Mouse (Mus musculus): ENCODE measurements around the gene Pou3f1. TPM values are rescaled to one million over a fixed set of nuclear protein-coding genes. Genes with fewer than 3 reads are reported as not detected.

Gene Pou3f1
- polyA plus RNA-seq, 1 experiment from 2014 or later, result 0.10 TPM

- H3K36me3 ChIP-seq (ENCODE audit: control insufficient read depth, insufficient read depth, low read length), result no peaks in the 10 kb centered on the region
- H3K4me2 ChIP-seq (replicated peaks; ENCODE audit: low read depth, low read length), result peak overlapping the region; percentile 10; the same call in 1 of the 2 replicates
- WGBS, result 2% methylated on average over 68 of the region's 68 CpGs
- H3K27ac ChIP-seq (ENCODE audit: low read length), result no peak overlapping the region
- peaks cover 59% of the 10 kb centered on the region for H3K27me3 ChIP-seq (ENCODE audit: control insufficient read depth, insufficient read depth, low read length)
- H3K4me3 ChIP-seq (ENCODE audit: low read depth, low read length), result 0 out of 2 replicates have a peak overlapping the region, but pooled peaks have one; percentile 9
- H3K9me3 ChIP-seq (ENCODE audit: control insufficient read depth, low read depth, low read length), result no peaks in the 10 kb centered on the region
- no peak overlapping the region for H3K9ac ChIP-seq (replicated peaks; ENCODE audit: low read depth, low read length)
- peaks cover 13% of the 10 kb centered on the region; the same call in 1 of the 2 replicates for H3K4me1 ChIP-seq (ENCODE audit: control insufficient read depth, insufficient read depth, low read length)
- no peak for ATAC-seq (ENCODE audit: insufficient number of reproducible peaks, insufficient read depth, low FRiP score, low read depth)
Measured at GRCm38 (mm10) chr4:124659251-124660217, 2.9 kb downstream of the Pou3f1 start.

- Histone ChIP-seq H3K27ac (ENCODE audit: low read length) (no peak overlapping the region), H3K36me3 (ENCODE audit: control insufficient read depth, insufficient read depth, low read length) (no peaks in the 10 kb centered on the region), H3K9me3 (ENCODE audit: control insufficient read depth, low read depth, low read length) (no peaks in the 10 kb centered on the region), H3K4me1 (ENCODE audit: control insufficient read depth, insufficient read depth, low read length) (peaks cover 13% of the 10 kb centered on the region; the same call in 1 of the 2 replicates), H3K27me3 (ENCODE audit: control insufficient read depth, insufficient read depth, low read length) (peaks cover 58% of the 10 kb centered on the region), H3K4me2 (replicated peaks; ENCODE audit: low read depth, low read length) (no peak overlapping the region), H3K4me3 (ENCODE audit: low read depth, low read length) (no peak overlapping the region), H3K9ac (replicated peaks; ENCODE audit: low read depth, low read length) (no peak overlapping the region)
- 60% methylated on average over 3 of the region's 3 CpGs for WGBS
- ATAC-seq (ENCODE audit: insufficient number of reproducible peaks, insufficient read depth, low FRiP score, low read depth), result no peak
Measured at GRCm38 (mm10) chr4:124660603-124661002, 4.0 kb downstream of the Pou3f1 start.

- 49% methylated on average over 3 of the region's 3 CpGs for WGBS
- no peak for ATAC-seq (ENCODE audit: insufficient number of reproducible peaks, insufficient read depth, low FRiP score, low read depth)
- Histone ChIP-seq H3K27ac (ENCODE audit: low read length) (no peak overlapping the region), H3K9ac (replicated peaks; ENCODE audit: low read depth, low read length) (no peak overlapping the region), H3K9me3 (ENCODE audit: control insufficient read depth, low read depth, low read length) (no peaks in the 10 kb centered on the region), H3K27me3 (ENCODE audit: control insufficient read depth, insufficient read depth, low read length) (peaks cover 38% of the 10 kb centered on the region), H3K4me3 (ENCODE audit: low read depth, low read length) (no peak overlapping the region), H3K36me3 (ENCODE audit: control insufficient read depth, insufficient read depth, low read length) (no peaks in the 10 kb centered on the region), H3K4me2 (replicated peaks; ENCODE audit: low read depth, low read length) (no peak overlapping the region), H3K4me1 (ENCODE audit: control insufficient read depth, insufficient read depth, low read length) (peaks cover 4% of the 10 kb centered on the region; the same call in 1 of the 2 replicates)
Measured at GRCm38 (mm10) chr4:124663034-124663433, 6.4 kb downstream of the Pou3f1 start.

GRCm38 (mm10) chr4:124664185-124664584, 7.6 kb downstream of the Pou3f1 start:
- Histone ChIP-seq H3K36me3 (ENCODE audit: control insufficient read depth, insufficient read depth, low read length) (no peaks in the 10 kb centered on the region), H3K9ac (replicated peaks; ENCODE audit: low read depth, low read length) (no peak overlapping the region), H3K27me3 (ENCODE audit: control insufficient read depth, insufficient read depth, low read length) (peaks cover 29% of the 10 kb centered on the region), H3K4me1 (ENCODE audit: control insufficient read depth, insufficient read depth, low read length) (0 out of 2 replicates have a peak, but pooled peaks cover 3% of the 10 kb centered on the region), H3K27ac (ENCODE audit: low read length) (no peak overlapping the region), H3K9me3 (ENCODE audit: control insufficient read depth, low read depth, low read length) (no peaks in the 10 kb centered on the region), H3K4me3 (ENCODE audit: low read depth, low read length) (no peak overlapping the region), H3K4me2 (replicated peaks; ENCODE audit: low read depth, low read length) (no peak overlapping the region)
- ATAC-seq (ENCODE audit: insufficient number of reproducible peaks, insufficient read depth, low FRiP score, low read depth), result no peak
- WGBS, result 77% methylated on average over 9 of the region's 9 CpGs

GRCm38 (mm10) chr4:124664604-124665003, 8.0 kb downstream of the Pou3f1 start:
- ATAC-seq (ENCODE audit: insufficient number of reproducible peaks, insufficient read depth, low FRiP score, low read depth), result no peak
- Histone ChIP-seq H3K27ac (ENCODE audit: low read length) (no peak overlapping the region), H3K4me2 (replicated peaks; ENCODE audit: low read depth, low read length) (no peak overlapping the region), H3K9ac (replicated peaks; ENCODE audit: low read depth, low read length) (no peak overlapping the region), H3K4me1 (ENCODE audit: control insufficient read depth, insufficient read depth, low read length) (no peaks in the 10 kb centered on the region), H3K4me3 (ENCODE audit: low read depth, low read length) (no peak overlapping the region), H3K36me3 (ENCODE audit: control insufficient read depth, insufficient read depth, low read length) (no peaks in the 10 kb centered on the region), H3K27me3 (ENCODE audit: control insufficient read depth, insufficient read depth, low read length) (peaks cover 25% of the 10 kb centered on the region), H3K9me3 (ENCODE audit: control insufficient read depth, low read depth, low read length) (no peaks in the 10 kb centered on the region)
- 74% methylated on average over 15 of the region's 15 CpGs for WGBS

- Histone ChIP-seq H3K36me3 (ENCODE audit: control insufficient read depth, insufficient read depth, low read length) (no peaks in the 10 kb centered on the region), H3K4me3 (ENCODE audit: low read depth, low read length) (no peak overlapping the region), H3K4me2 (replicated peaks; ENCODE audit: low read depth, low read length) (no peak overlapping the region), H3K9ac (replicated peaks; ENCODE audit: low read depth, low read length) (no peak overlapping the region), H3K4me1 (ENCODE audit: control insufficient read depth, insufficient read depth, low read length) (0 out of 2 replicates have a peak, but pooled peaks cover 6% of the 10 kb centered on the region), H3K27ac (ENCODE audit: low read length) (no peak overlapping the region), H3K27me3 (ENCODE audit: control insufficient read depth, insufficient read depth, low read length) (peaks cover 10% of the 10 kb centered on the region; the same call in 1 of the 2 replicates), H3K9me3 (ENCODE audit: control insufficient read depth, low read depth, low read length) (no peaks in the 10 kb centered on the region)
- 48% methylated on average over 14 of the region's 14 CpGs for WGBS
- no peak for ATAC-seq (ENCODE audit: insufficient number of reproducible peaks, insufficient read depth, low FRiP score, low read depth)
Measured at GRCm38 (mm10) chr4:124667476-124668033, 10.9 kb downstream of the Pou3f1 start.

- Histone ChIP-seq H3K27ac (ENCODE audit: low read length) (no peak overlapping the region), H3K9ac (replicated peaks; ENCODE audit: low read depth, low read length) (no peak overlapping the region), H3K9me3 (ENCODE audit: control insufficient read depth, low read depth, low read length) (no peaks in the 10 kb centered on the region), H3K4me3 (ENCODE audit: low read depth, low read length) (no peak overlapping the region), H3K27me3 (ENCODE audit: control insufficient read depth, insufficient read depth, low read length) (peaks cover 7% of the 10 kb centered on the region; the same call in 1 of the 2 replicates), H3K36me3 (ENCODE audit: control insufficient read depth, insufficient read depth, low read length) (no peaks in the 10 kb centered on the region), H3K4me2 (replicated peaks; ENCODE audit: low read depth, low read length) (no peak overlapping the region), H3K4me1 (ENCODE audit: control insufficient read depth, insufficient read depth, low read length) (peaks cover 10% of the 10 kb centered on the region; the same call in 1 of the 2 replicates)
- WGBS, result 16% methylated on average over 8 of the region's 8 CpGs
- ATAC-seq (ENCODE audit: insufficient number of reproducible peaks, insufficient read depth, low FRiP score, low read depth), result 0 out of 2 replicates have a peak, but pooled peaks have one; percentile 29
Measured at GRCm38 (mm10) chr4:124668078-124668477, 11.5 kb downstream of the Pou3f1 start.

- Histone ChIP-seq H3K4me3 (ENCODE audit: low read depth, low read length) (no peak overlapping the region), H3K4me1 (ENCODE audit: control insufficient read depth, insufficient read depth, low read length) (peaks cover 10% of the 10 kb centered on the region; the same call in 1 of the 2 replicates), H3K9me3 (ENCODE audit: control insufficient read depth, low read depth, low read length) (no peaks in the 10 kb centered on the region), H3K27ac (ENCODE audit: low read length) (no peak overlapping the region), H3K4me2 (replicated peaks; ENCODE audit: low read depth, low read length) (no peak overlapping the region), H3K36me3 (ENCODE audit: control insufficient read depth, insufficient read depth, low read length) (no peaks in the 10 kb centered on the region), H3K9ac (replicated peaks; ENCODE audit: low read depth, low read length) (no peak overlapping the region), H3K27me3 (ENCODE audit: control insufficient read depth, insufficient read depth, low read length) (peaks cover 3% of the 10 kb centered on the region; the same call in 1 of the 2 replicates)
- no peak for ATAC-seq (ENCODE audit: insufficient number of reproducible peaks, insufficient read depth, low FRiP score, low read depth)
- WGBS, result 60% methylated on average over 8 of the region's 8 CpGs
Measured at GRCm38 (mm10) chr4:124670232-124670631, 13.6 kb downstream of the Pou3f1 start.

All from stomach, embryonic 14.5 days (tissue).